Mouse (Mus musculus): ENCODE results near the gene Afg1l. TPM values are rescaled to one million over a fixed set of nuclear protein-coding genes. Genes with fewer than 3 reads are reported as not detected.

The Afg1l gene
- total RNA-seq, 4 experiments from 2014 or later = 11.1 to 15.8 (median 13.9) TPM

- DNase-seq (ENCODE audit: low spot score in 2 of 2) = no peak
Observed at GRCm38 (mm10) chr10:42384946-42385644, 93.3 kb downstream of the Afg1l start.

- no peak for DNase-seq (ENCODE audit: low spot score in 2 of 2)
Observed at GRCm38 (mm10) chr10:42383708-42384107, 94.7 kb downstream of the Afg1l start.

- DNase-seq (ENCODE audit: low spot score in 2 of 2) = no peak
Observed at GRCm38 (mm10) chr10:42364216-42364615, 114.1 kb downstream of the Afg1l start.

- no peak for DNase-seq (ENCODE audit: low spot score in 2 of 2)
Observed at GRCm38 (mm10) chr10:42355980-42356379, 122.4 kb downstream of the Afg1l start.

- DNase-seq (ENCODE audit: low spot score in 2 of 2) = no peak
Observed at GRCm38 (mm10) chr10:42347986-42348385, 130.4 kb downstream of the Afg1l start.

GRCm38 (mm10) chr10:42347127-42347526, 131.2 kb downstream of the Afg1l start:
- peak; percentile 20 to 26 for DNase-seq (ENCODE audit: low spot score in 2 of 2)

GRCm38 (mm10) chr10:42346179-42346877, 132.0 kb downstream of the Afg1l start:
- no peak for DNase-seq (ENCODE audit: low spot score in 2 of 2)

- DNase-seq (ENCODE audit: low spot score in 2 of 2) = no peak
Observed at GRCm38 (mm10) chr10:42342714-42343113, 135.7 kb downstream of the Afg1l start.

GRCm38 (mm10) chr10:42341815-42342457, 136.4 kb downstream of the Afg1l start:
- DNase-seq (ENCODE audit: low spot score in 2 of 2) = no peak

GRCm38 (mm10) chr10:42340426-42340793, 138.0 kb downstream of the Afg1l start:
- DNase-seq (ENCODE audit: low spot score in 2 of 2) = no peak

GRCm38 (mm10) chr10:42339773-42340425, 138.5 kb downstream of the Afg1l start:
- peak in 1 of 2 experiments; percentile 34 for DNase-seq (ENCODE audit: low spot score in 2 of 2)

GRCm38 (mm10) chr10:42338456-42338855, 139.9 kb downstream of the Afg1l start:
- no peak for DNase-seq (ENCODE audit: low spot score in 2 of 2)

GRCm38 (mm10) chr10:42327576-42327975, 150.8 kb downstream of the Afg1l start:
- no peak for DNase-seq (ENCODE audit: low spot score in 2 of 2)

- DNase-seq (ENCODE audit: low spot score in 2 of 2) = no peak
Observed at GRCm38 (mm10) chr10:42325305-42325704, 153.1 kb downstream of the Afg1l start.

GRCm38 (mm10) chr10:42323978-42324377, 154.4 kb downstream of the Afg1l start:
- no peak for DNase-seq (ENCODE audit: low spot score in 2 of 2)

GRCm38 (mm10) chr10:42313222-42313786, 165.1 kb downstream of the Afg1l start:
- no peak for DNase-seq (ENCODE audit: low spot score in 2 of 2)

- DNase-seq (ENCODE audit: low spot score in 2 of 2) = no peak
Observed at GRCm38 (mm10) chr10:42312557-42312956, 165.8 kb downstream of the Afg1l start.

- DNase-seq (ENCODE audit: low spot score in 2 of 2) = no peak
Observed at GRCm38 (mm10) chr10:42308687-42308987, 169.7 kb downstream of the Afg1l start.

- peak; percentile 52 to 85 for DNase-seq (ENCODE audit: low spot score in 2 of 2)
Observed at GRCm38 (mm10) chr10:42307980-42308686, 170.2 kb downstream of the Afg1l start.

- DNase-seq (ENCODE audit: low spot score in 2 of 2) = no peak
Observed at GRCm38 (mm10) chr10:42306422-42306821, 171.9 kb downstream of the Afg1l start.

GRCm38 (mm10) chr10:42300805-42301204, 177.6 kb downstream of the Afg1l start:
- no peak for DNase-seq (ENCODE audit: low spot score in 2 of 2)
